Mouse (Mus musculus): ENCODE results near the gene Rai1. TPM values are rescaled to one million over a fixed set of nuclear protein-coding genes. Genes with fewer than 3 reads are reported as not detected.

The Rai1 gene
- polyA plus RNA-seq, 1 experiment from 2014 or later = 5.1 TPM

GRCm38 (mm10) chr11:60184346-60185325, 79.8 kb downstream of the Rai1 start:
- H3K9ac ChIP-seq = no peak overlapping the region
- peak; percentile 26; the same call in 1 of the 2 replicates for ATAC-seq (ENCODE audit: low read depth)
- peak overlapping the region; percentile 30 for H3K27ac ChIP-seq
- no peak for DNase-seq
- H3K4me1 ChIP-seq (replicated peaks) = peaks cover 71% of the 10 kb centered on the region
- H3K4me3 ChIP-seq (replicated peaks) = no peak overlapping the region
- no peaks in the 10 kb centered on the region for H3K27me3 ChIP-seq
- H3K4me2 ChIP-seq = peak overlapping the region; percentile 34
- 33% methylated on average over 22 of the region's 22 CpGs for WGBS (ENCODE audit: insufficient replicate concordance)
- H3K36me3 ChIP-seq = peaks cover 50% of the 10 kb centered on the region
- H3K9me3 ChIP-seq (replicated peaks) = no peaks in the 10 kb centered on the region

- Histone ChIP-seq H3K9ac (0 out of 2 replicates have a peak overlapping the region, but pooled peaks have one; percentile 27), H3K4me1 (replicated peaks) (peaks cover 62% of the 10 kb centered on the region), H3K27me3 (no peaks in the 10 kb centered on the region), H3K4me3 (replicated peaks) (no peak overlapping the region; the same call in 1 of the 2 replicates), H3K27ac (peak overlapping the region; percentile 30), H3K36me3 (peaks cover 53% of the 10 kb centered on the region), H3K4me2 (peak overlapping the region; percentile 34), H3K9me3 (replicated peaks) (no peaks in the 10 kb centered on the region)
- DNase-seq = no peak
- 0 out of 2 replicates have a peak, but pooled peaks have one; percentile 27 for ATAC-seq (ENCODE audit: low read depth)
- WGBS (ENCODE audit: insufficient replicate concordance) = 54% methylated on average over 20 of the region's 20 CpGs
Measured at GRCm38 (mm10) chr11:60185396-60186231, 80.8 kb downstream of the Rai1 start.

GRCm38 (mm10) chr11:60187070-60187469, 82.3 kb downstream of the Rai1 start:
- Histone ChIP-seq H3K27me3 (no peaks in the 10 kb centered on the region), H3K4me1 (replicated peaks) (peaks cover 55% of the 10 kb centered on the region), H3K9ac (no peak overlapping the region), H3K4me3 (replicated peaks) (no peak overlapping the region), H3K9me3 (replicated peaks) (no peaks in the 10 kb centered on the region), H3K36me3 (peaks cover 64% of the 10 kb centered on the region), H3K4me2 (no peak overlapping the region), H3K27ac (no peak overlapping the region)
- ATAC-seq (ENCODE audit: low read depth) (no peak), DNase-seq (no peak)
- 85% methylated on average over 11 of the region's 11 CpGs for WGBS (ENCODE audit: insufficient replicate concordance)

GRCm38 (mm10) chr11:60188275-60188853, 83.6 kb downstream of the Rai1 start:
- DNase-seq (no peak), ATAC-seq (ENCODE audit: low read depth) (no peak)
- Histone ChIP-seq H3K4me1 (replicated peaks) (peaks cover 54% of the 10 kb centered on the region), H3K36me3 (peaks cover 64% of the 10 kb centered on the region), H3K9ac (no peak overlapping the region), H3K27ac (no peak overlapping the region), H3K9me3 (replicated peaks) (no peaks in the 10 kb centered on the region), H3K4me2 (no peak overlapping the region), H3K4me3 (replicated peaks) (no peak overlapping the region), H3K27me3 (no peaks in the 10 kb centered on the region)
- 88% methylated on average over 25 of the region's 25 CpGs for WGBS (ENCODE audit: insufficient replicate concordance)

- H3K36me3 ChIP-seq = peaks cover 76% of the 10 kb centered on the region
- no peak for DNase-seq
- H3K4me3 ChIP-seq (replicated peaks) = no peak overlapping the region
- H3K4me2 ChIP-seq = no peak overlapping the region
- WGBS (ENCODE audit: insufficient replicate concordance) = 89% methylated on average over 21 of the region's 21 CpGs
- 0 out of 2 replicates have a peak, but pooled peaks cover 2% of the 10 kb centered on the region for H3K9me3 ChIP-seq (replicated peaks)
- H3K4me1 ChIP-seq (replicated peaks) = peaks cover 42% of the 10 kb centered on the region
- H3K27me3 ChIP-seq = no peaks in the 10 kb centered on the region
- no peak overlapping the region for H3K27ac ChIP-seq
- no peak for ATAC-seq (ENCODE audit: low read depth)
- H3K9ac ChIP-seq = no peak overlapping the region
Measured at GRCm38 (mm10) chr11:60189501-60190040, 84.8 kb downstream of the Rai1 start.

- DNase-seq = no peak
- Histone ChIP-seq H3K27ac (no peak overlapping the region), H3K27me3 (no peaks in the 10 kb centered on the region), H3K4me3 (replicated peaks) (no peak overlapping the region), H3K4me2 (no peak overlapping the region), H3K9me3 (replicated peaks) (peaks cover 8% of the 10 kb centered on the region; the same call in 1 of the 2 replicates), H3K4me1 (replicated peaks) (peaks cover 36% of the 10 kb centered on the region), H3K36me3 (peaks cover 81% of the 10 kb centered on the region), H3K9ac (no peak overlapping the region)
- ATAC-seq (ENCODE audit: low read depth) = no peak
- 85% methylated on average over 17 of the region's 17 CpGs for WGBS (ENCODE audit: insufficient replicate concordance)
Measured at GRCm38 (mm10) chr11:60190055-60190641, 85.3 kb downstream of the Rai1 start.

GRCm38 (mm10) chr11:60192534-60192933, 87.7 kb downstream of the Rai1 start:
- no peak overlapping the region for H3K4me2 ChIP-seq
- 38% methylated on average over 6 of the region's 6 CpGs for WGBS (ENCODE audit: insufficient replicate concordance)
- H3K4me3 ChIP-seq (replicated peaks) = no peak overlapping the region
- H3K9me3 ChIP-seq (replicated peaks) = peaks cover 8% of the 10 kb centered on the region; the same call in 1 of the 2 replicates
- peaks cover 66% of the 10 kb centered on the region for H3K36me3 ChIP-seq
- H3K27me3 ChIP-seq = no peaks in the 10 kb centered on the region
- H3K27ac ChIP-seq = peak overlapping the region; percentile 32; the same call in 1 of the 2 replicates
- no peak for ATAC-seq (ENCODE audit: low read depth)
- no peak overlapping the region for H3K9ac ChIP-seq
- H3K4me1 ChIP-seq (replicated peaks) = peaks cover 29% of the 10 kb centered on the region
- no peak for DNase-seq

- ATAC-seq (ENCODE audit: low read depth) (no peak), DNase-seq (no peak)
- Histone ChIP-seq H3K4me2 (no peak overlapping the region), H3K9ac (no peak overlapping the region), H3K4me1 (replicated peaks) (peaks cover 29% of the 10 kb centered on the region), H3K9me3 (replicated peaks) (peaks cover 8% of the 10 kb centered on the region; the same call in 1 of the 2 replicates), H3K27ac (no peak overlapping the region), H3K27me3 (no peaks in the 10 kb centered on the region), H3K4me3 (replicated peaks) (no peak overlapping the region), H3K36me3 (peaks cover 67% of the 10 kb centered on the region)
- 75% methylated on average over 4 of the region's 4 CpGs for WGBS (ENCODE audit: insufficient replicate concordance)
Measured at GRCm38 (mm10) chr11:60193556-60193955, 88.7 kb downstream of the Rai1 start.

- Histone ChIP-seq H3K36me3 (peaks cover 66% of the 10 kb centered on the region), H3K4me3 (replicated peaks) (no peak overlapping the region)
- no peak for ATAC-seq (ENCODE audit: low read depth)
Measured at GRCm38 (mm10) chr11:60195108-60195507, 90.3 kb downstream of the Rai1 start.

GRCm38 (mm10) chr11:60196344-60196743, 91.5 kb downstream of the Rai1 start:
- ATAC-seq (ENCODE audit: low read depth) (no peak), DNase-seq (no peak)
- Histone ChIP-seq H3K9ac (no peak overlapping the region), H3K27ac (no peak overlapping the region), H3K27me3 (no peaks in the 10 kb centered on the region), H3K4me1 (replicated peaks) (peaks cover 38% of the 10 kb centered on the region), H3K4me2 (no peak overlapping the region), H3K9me3 (replicated peaks) (peaks cover 8% of the 10 kb centered on the region; the same call in 1 of the 2 replicates), H3K4me3 (replicated peaks) (no peak overlapping the region), H3K36me3 (peaks cover 67% of the 10 kb centered on the region)
- WGBS (ENCODE audit: insufficient replicate concordance) = 77% methylated on average over 5 of the region's 5 CpGs

More at GRCm38 (mm10) chr11:60195108-60195507, 90.3 kb downstream of the Rai1 start:
- Histone ChIP-seq H3K27ac (no peak overlapping the region), H3K9me3 (replicated peaks) (peaks cover 8% of the 10 kb centered on the region; the same call in 1 of the 2 replicates), H3K4me2 (no peak overlapping the region), H3K4me1 (replicated peaks) (peaks cover 33% of the 10 kb centered on the region), H3K9ac (no peak overlapping the region), H3K27me3 (no peaks in the 10 kb centered on the region)
- DNase-seq = no peak
